Mouse (Mus musculus) heart, postnatal 10 days (tissue): ENCODE measurements at regions not wholly inside any gene's neighbourhood (a gene's known extent, or its start where the extent isn't known, plus 50 kb on each side); places are given as distances from the start of the nearest gene placed in this dataset.

Source experiments
- DNase-seq, 2 experiments: peaks; one replicate each; pipeline ENCODE4 v3.0.0; 2021
- intact Hi-C: fragments of 180-260 bp; cut with DNase I; formaldehyde crosslinking; loops from one replicate; pipeline ENCODE4 v1.15.1; 2025

- peak; percentile 58 to 61 for DNase-seq
- intact Hi-C loops, result no loop called here
Measured at GRCm38 (mm10) chr8:125327551-125328262, 241.9 kb downstream of the Sipa1l2 start.

- DNase-seq, result peak in 1 of 2 experiments; percentile 54
- intact Hi-C loops, result no loop called here
Measured at GRCm38 (mm10) chr8:125327006-125327405, 242.6 kb downstream of the Sipa1l2 start.

GRCm38 (mm10) chr8:125325736-125326135 is 243.9 kb downstream of the Sipa1l2 start:
- intact Hi-C loops, result no loop called here
- no peak for DNase-seq

GRCm38 (mm10) chr8:125322561-125322960 is 247.0 kb downstream of the Sipa1l2 start:
- no peak for DNase-seq
- intact Hi-C loops, result no loop called here

- intact Hi-C loops, result no loop called here
- DNase-seq, result peak; percentile 62 to 74
Measured at GRCm38 (mm10) chr8:125317584-125317991, 252.0 kb downstream of the Sipa1l2 start.

- DNase-seq, result no peak
- intact Hi-C loops, result no loop called here
Measured at GRCm38 (mm10) chr8:125315736-125316135, 253.9 kb downstream of the Sipa1l2 start.

- intact Hi-C loops, result no loop called here
- DNase-seq, result no peak
Measured at GRCm38 (mm10) chr8:125314996-125315395, 254.6 kb downstream of the Sipa1l2 start.

- intact Hi-C loops, result no loop called here
- DNase-seq, result peak in 1 of 2 experiments; percentile 9
Measured at GRCm38 (mm10) chr8:125314221-125314984, 255.2 kb downstream of the Sipa1l2 start.

GRCm38 (mm10) chr8:125311228-125312053 is 257.4 kb downstream of the Disc1 start:
- DNase-seq, result no peak
- intact Hi-C loops, result loop anchor here (2.0 kb wide), 1 partner anchor 17 kb away; no protein-coding TSS in a partner anchor
